Comparison of ENCODE assay signal across 8 mouse cellular contexts in genomic region chr3:122293223-122293953, GRCm38 (mm10). TPM values are rescaled to one million over a fixed set of nuclear protein-coding genes. Genes with fewer than 3 reads are reported as not detected.
DNase-seq lines count a peak whose midpoint lies in the region; ATAC-seq lines count a peak whose summit lies in the region.

No protein-coding gene starts in this region.

- peak overlapping the region; percentile 96 for H3K27ac ChIP-seq in embryonic facial prominence, embryonic 13.5 days
- peak overlapping the region; percentile 95 for H3K27ac ChIP-seq in heart, embryonic 16.5 days (ENCODE audit: low read length)
- H3K27ac ChIP-seq in limb, embryonic 13.5 days, result peak overlapping the region; percentile 99
- peak overlapping the region; percentile 100 for H3K27ac ChIP-seq in midbrain, embryonic 15.5 days

- H3K36me3 ChIP-seq in embryonic facial prominence, embryonic 13.5 days, result no peaks in the 10 kb centered on the region
- H3K36me3 ChIP-seq in heart, embryonic 16.5 days (ENCODE audit: control insufficient read depth, insufficient read depth), result no peaks in the 10 kb centered on the region
- no peaks in the 10 kb centered on the region for H3K36me3 ChIP-seq in limb, embryonic 13.5 days
- no peaks in the 10 kb centered on the region for H3K36me3 ChIP-seq in midbrain, embryonic 15.5 days (replicated peaks)

- peak overlapping the region; percentile 90 for H3K9ac ChIP-seq in embryonic facial prominence, embryonic 13.5 days
- peak overlapping the region; percentile 92 for H3K9ac ChIP-seq in heart, embryonic 16.5 days (ENCODE audit: low read length)
- H3K9ac ChIP-seq in limb, embryonic 13.5 days, result peak overlapping the region; percentile 88
- peak overlapping the region; percentile 98 for H3K9ac ChIP-seq in midbrain, embryonic 15.5 days

- peak; percentile 45 for ATAC-seq in embryonic facial prominence, embryonic 13.5 days (ENCODE audit: insufficient number of reproducible peaks, insufficient read depth, low FRiP score, low TSS enrichment, low read depth)
- ATAC-seq in heart, embryonic 16.5 days (replicated peaks; ENCODE audit: extremely low read depth, insufficient read depth, low FRiP score), result peak; percentile 80
- ATAC-seq in limb, embryonic 13.5 days (ENCODE audit: low FRiP score, low read depth), result peak; percentile 67
- ATAC-seq in midbrain, embryonic 15.5 days (replicated peaks), result peak; percentile 83

- peak overlapping the region; percentile 72 for H3K4me2 ChIP-seq in embryonic facial prominence, embryonic 13.5 days
- peak overlapping the region; percentile 91 for H3K4me2 ChIP-seq in heart, embryonic 16.5 days (ENCODE audit: low read depth, low read length)
- H3K4me2 ChIP-seq in limb, embryonic 13.5 days (replicated peaks), result peak overlapping the region; percentile 69
- peak overlapping the region; percentile 62 for H3K4me2 ChIP-seq in midbrain, embryonic 15.5 days

- no peaks in the 10 kb centered on the region for H3K9me3 ChIP-seq in embryonic facial prominence, embryonic 13.5 days
- H3K9me3 ChIP-seq in heart, embryonic 16.5 days (replicated peaks; ENCODE audit: control insufficient read depth, low read length), result no peaks in the 10 kb centered on the region
- H3K9me3 ChIP-seq in limb, embryonic 13.5 days, result no peaks in the 10 kb centered on the region
- H3K9me3 ChIP-seq in midbrain, embryonic 15.5 days, result no peaks in the 10 kb centered on the region

- peak overlapping the region; percentile 89 for H3K4me3 ChIP-seq in embryonic facial prominence, embryonic 13.5 days
- peak overlapping the region; percentile 90 for H3K4me3 ChIP-seq in heart, embryonic 16.5 days (ENCODE audit: low read length)
- H3K4me3 ChIP-seq in limb, embryonic 13.5 days, result peak overlapping the region; percentile 88
- H3K4me3 ChIP-seq in midbrain, embryonic 15.5 days, result peak overlapping the region; percentile 89

- peak; percentile 90 for DNase-seq in ovary, postnatal 36 days (ENCODE audit: low spot score)
- DNase-seq in ovary, postnatal 14 days (ENCODE audit: low spot score), result no peak
- DNase-seq in R1 (ENCODE audit: low read depth, low spot score), result peak; percentile 60
- no peak for DNase-seq in thymus, postnatal 36 days

- WGBS in embryonic facial prominence, embryonic 13.5 days, result 0% methylated on average over 102 of the region's 105 CpGs
- under 1% methylated on average over 103 of the region's 105 CpGs for WGBS in heart, embryonic 16.5 days
- under 1% methylated on average over 75 of the region's 105 CpGs for WGBS in limb, embryonic 13.5 days
- WGBS in midbrain, embryonic 15.5 days, result under 1% methylated on average over 103 of the region's 105 CpGs

- peaks cover 32% of the 10 kb centered on the region for H3K4me1 ChIP-seq in embryonic facial prominence, embryonic 13.5 days
- H3K4me1 ChIP-seq in heart, embryonic 16.5 days (ENCODE audit: control insufficient read depth, insufficient read depth, low read length), result peaks cover 15% of the 10 kb centered on the region
- H3K4me1 ChIP-seq in limb, embryonic 13.5 days, result peaks cover 48% of the 10 kb centered on the region
- peaks cover 41% of the 10 kb centered on the region for H3K4me1 ChIP-seq in midbrain, embryonic 15.5 days

- H3K27me3 ChIP-seq in embryonic facial prominence, embryonic 13.5 days, result no peaks in the 10 kb centered on the region
- H3K27me3 ChIP-seq in heart, embryonic 16.5 days (ENCODE audit: control insufficient read depth, insufficient read depth, low read length), result no peaks in the 10 kb centered on the region
- 0 out of 2 replicates have a peak, but pooled peaks cover 2% of the 10 kb centered on the region for H3K27me3 ChIP-seq in limb, embryonic 13.5 days
- no peaks in the 10 kb centered on the region for H3K27me3 ChIP-seq in midbrain, embryonic 15.5 days (replicated peaks)

RNA-seq across cellular contexts. Expression of gene Bcar3, which starts 0.5 kb away (rescaled TPM):
- 8.6 and 9.4 TPM in 2 replicates for polyA plus RNA-seq in embryonic facial prominence, embryonic 13.5 days (2015; fragmentation: Nextera tagmentation; extraction: Ambion mirVana)
- polyA plus RNA-seq in heart, embryonic 16.5 days (2015; fragmentation: Nextera tagmentation; extraction: Ambion mirVana), result 4.2 and 4.5 TPM in 2 replicates
- 7.3 and 8.1 TPM in 2 replicates for polyA plus RNA-seq in limb, embryonic 13.5 days (2015; fragmentation: Nextera tagmentation; extraction: Ambion mirVana)
- polyA plus RNA-seq in midbrain, embryonic 15.5 days (2015; fragmentation: Nextera tagmentation; extraction: Ambion mirVana), result 7.2 and 7.5 TPM in 2 replicates

RNA-seq across cellular contexts. Expression of gene Dnttip2, which starts 19.2 kb away (rescaled TPM):
- 76.7 and 83.3 TPM in 2 replicates for polyA plus RNA-seq in embryonic facial prominence, embryonic 13.5 days (2015; fragmentation: Nextera tagmentation; extraction: Ambion mirVana)
- 37.8 and 42.4 TPM in 2 replicates for polyA plus RNA-seq in heart, embryonic 16.5 days (2015; fragmentation: Nextera tagmentation; extraction: Ambion mirVana)
- polyA plus RNA-seq in limb, embryonic 13.5 days (2015; fragmentation: Nextera tagmentation; extraction: Ambion mirVana), result 78.3 and 80.3 TPM in 2 replicates
- polyA plus RNA-seq in midbrain, embryonic 15.5 days (2015; fragmentation: Nextera tagmentation; extraction: Ambion mirVana), result 43.9 and 45.2 TPM in 2 replicates

RNA-seq across cellular contexts. Expression of gene Gclm, which starts 48.0 kb away (rescaled TPM):
- 53.1 and 59.7 TPM in 2 replicates for polyA plus RNA-seq in embryonic facial prominence, embryonic 13.5 days (2015; fragmentation: Nextera tagmentation; extraction: Ambion mirVana)
- polyA plus RNA-seq in heart, embryonic 16.5 days (2015; fragmentation: Nextera tagmentation; extraction: Ambion mirVana), result 52.5 and 59.9 TPM in 2 replicates
- polyA plus RNA-seq in limb, embryonic 13.5 days (2015; fragmentation: Nextera tagmentation; extraction: Ambion mirVana), result 43.8 and 52.2 TPM in 2 replicates
- polyA plus RNA-seq in midbrain, embryonic 15.5 days (2015; fragmentation: Nextera tagmentation; extraction: Ambion mirVana), result 40.3 and 45.8 TPM in 2 replicates

Comparison
In these comparisons a context has a peak if more than half of its experiments do, and no peak if none do; other contexts are left out.
1. DNase-seq: peak in ovary, postnatal 36 days (single experiment) and R1 (single experiment); none in ovary, postnatal 14 days (single experiment) and thymus, postnatal 36 days (0 of 2).
2. Peak in every context shown above with its lines, with median percentiles within 50 percentile points of each other: ATAC-seq, H3K27ac ChIP-seq, H3K4me2 ChIP-seq, H3K4me3 ChIP-seq and H3K9ac ChIP-seq.